Mouse (Mus musculus): ENCODE data around the gene Art3. TPM values are rescaled to one million over a fixed set of nuclear protein-coding genes. Genes with fewer than 3 reads are reported as not detected.

Art3 gene
- total RNA-seq, 2 experiments from 2014 or later: 4.8 TPM; not detected in 1

- ATAC-seq (replicated peaks; ENCODE audit: poor library complexity, severe bottlenecking): no peak
Observed at GRCm38 (mm10) chr5:92410486-92410885, 78.9 kb downstream of the Art3 start.

- no peak for ATAC-seq (replicated peaks; ENCODE audit: poor library complexity, severe bottlenecking)
Observed at GRCm38 (mm10) chr5:92411461-92412140, 80.0 kb downstream of the Art3 start.

- no peak for ATAC-seq (replicated peaks; ENCODE audit: poor library complexity, severe bottlenecking)
Observed at GRCm38 (mm10) chr5:92413271-92413981, 81.8 kb downstream of the Art3 start.

- no peak for ATAC-seq (replicated peaks; ENCODE audit: poor library complexity, severe bottlenecking)
Observed at GRCm38 (mm10) chr5:92413982-92414375, 82.4 kb downstream of the Art3 start.

GRCm38 (mm10) chr5:92424126-92424525 is 92.5 kb downstream of the Art3 start:
- no peak for ATAC-seq (replicated peaks; ENCODE audit: poor library complexity, severe bottlenecking)

GRCm38 (mm10) chr5:92430723-92431122 is 99.1 kb downstream of the Art3 start:
- no peak for ATAC-seq (replicated peaks; ENCODE audit: poor library complexity, severe bottlenecking)

- no peak for ATAC-seq (replicated peaks; ENCODE audit: poor library complexity, severe bottlenecking)
Observed at GRCm38 (mm10) chr5:92431611-92432010, 100.0 kb downstream of the Art3 start.

GRCm38 (mm10) chr5:92434070-92434469 is 102.4 kb downstream of the Art3 start:
- ATAC-seq (replicated peaks; ENCODE audit: poor library complexity, severe bottlenecking): no peak

DNA sequence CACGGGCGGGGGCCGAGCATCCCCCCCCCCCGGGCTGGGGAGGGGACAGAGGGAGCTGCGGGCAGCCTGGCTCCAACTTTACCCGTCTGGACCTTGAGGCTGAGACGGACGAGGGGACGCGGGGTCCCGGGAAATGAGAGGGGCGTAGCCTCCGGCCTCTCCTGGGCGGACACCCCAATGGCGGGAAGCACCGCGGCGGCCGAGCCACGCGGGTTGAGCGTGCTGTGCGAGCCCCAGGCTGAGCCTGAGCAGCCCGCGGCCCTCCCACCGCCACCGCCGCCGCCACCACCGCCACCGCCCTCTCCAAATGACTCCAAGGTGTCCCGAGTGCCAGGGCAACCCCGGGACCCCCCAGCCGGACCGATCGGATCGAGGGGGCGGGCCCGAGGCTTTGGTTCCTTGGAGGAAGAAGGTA is 103.0 kb downstream of the Art3 start:
- ATAC-seq (replicated peaks; ENCODE audit: poor library complexity, severe bottlenecking): peak; percentile 34

GRCm38 (mm10) chr5:92435025-92435584 is 103.5 kb downstream of the Art3 start, which contains the start of gene Nup54:
Gene Nup54 (minus strand): TSS chr5:92435219.
- peak; percentile 94 for ATAC-seq (replicated peaks; ENCODE audit: poor library complexity, severe bottlenecking)

DNA sequence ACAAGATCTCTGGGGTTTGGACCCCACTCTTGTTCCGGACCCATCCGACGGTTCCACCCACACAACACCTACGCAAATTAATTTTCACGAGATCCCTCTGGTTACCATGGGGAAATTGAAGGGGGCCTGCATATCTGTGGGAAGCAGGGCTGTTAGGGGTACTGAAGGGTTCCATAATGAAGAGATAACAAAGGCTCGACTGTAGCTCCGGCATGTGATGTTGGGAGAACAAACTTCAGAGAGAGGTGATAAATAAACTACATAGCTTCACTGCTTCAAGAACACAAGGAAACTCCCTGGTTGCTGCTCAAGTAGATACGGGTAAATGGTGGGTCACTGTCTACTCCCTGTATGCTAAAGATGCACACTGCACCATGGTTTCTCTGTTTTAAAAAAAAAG is 106.9 kb downstream of the Art3 start:
- no peak for ATAC-seq (replicated peaks; ENCODE audit: poor library complexity, severe bottlenecking)

GRCm38 (mm10) chr5:92441494-92441893 is 109.9 kb downstream of the Art3 start:
- peak; percentile 98 for ATAC-seq (replicated peaks; ENCODE audit: poor library complexity, severe bottlenecking)

DNA sequence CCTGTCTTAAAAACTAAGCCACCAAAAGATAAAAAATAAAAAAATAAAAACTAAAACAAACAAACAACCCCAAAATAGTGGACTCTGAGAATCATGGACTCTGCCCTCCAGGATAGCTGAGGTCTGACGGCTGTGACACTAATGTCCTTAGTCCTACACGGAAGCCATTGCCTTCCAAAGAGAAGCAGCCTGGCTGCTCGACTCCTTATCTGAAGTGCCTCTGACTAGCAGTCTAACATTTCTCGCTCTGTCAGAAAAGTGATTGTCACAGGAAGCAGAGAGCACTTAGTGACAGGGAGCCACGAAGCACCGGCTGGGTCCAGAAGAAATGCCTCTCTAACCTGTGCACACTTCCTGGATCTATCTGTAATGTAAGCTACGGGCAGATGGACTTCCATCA is 111.3 kb downstream of the Art3 start:
- no peak for ATAC-seq (replicated peaks; ENCODE audit: poor library complexity, severe bottlenecking)

- ATAC-seq (replicated peaks; ENCODE audit: poor library complexity, severe bottlenecking): no peak
Observed at GRCm38 (mm10) chr5:92445016-92445415, 113.4 kb downstream of the Art3 start.

DNA sequence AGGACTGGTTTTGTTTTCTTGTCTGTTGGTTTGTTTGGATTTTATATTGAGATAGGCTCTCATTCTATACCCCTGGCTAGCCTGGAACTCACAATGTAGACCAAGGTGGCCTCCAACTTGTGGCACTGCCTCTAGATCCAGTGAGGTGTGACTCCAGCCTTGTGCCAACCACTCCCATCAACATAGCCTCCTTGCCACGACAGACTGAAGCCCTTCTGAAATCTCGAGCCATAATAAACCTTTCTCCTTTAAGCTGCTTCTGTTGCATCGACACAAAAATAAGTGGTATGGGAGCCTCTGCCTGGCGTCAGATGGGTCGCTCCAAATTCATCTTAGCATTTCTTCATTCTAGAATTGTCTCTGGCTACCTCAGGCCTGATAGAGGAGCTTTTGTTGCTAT is 115.1 kb downstream of the Art3 start:
- no peak for ATAC-seq (replicated peaks; ENCODE audit: poor library complexity, severe bottlenecking)

DNA sequence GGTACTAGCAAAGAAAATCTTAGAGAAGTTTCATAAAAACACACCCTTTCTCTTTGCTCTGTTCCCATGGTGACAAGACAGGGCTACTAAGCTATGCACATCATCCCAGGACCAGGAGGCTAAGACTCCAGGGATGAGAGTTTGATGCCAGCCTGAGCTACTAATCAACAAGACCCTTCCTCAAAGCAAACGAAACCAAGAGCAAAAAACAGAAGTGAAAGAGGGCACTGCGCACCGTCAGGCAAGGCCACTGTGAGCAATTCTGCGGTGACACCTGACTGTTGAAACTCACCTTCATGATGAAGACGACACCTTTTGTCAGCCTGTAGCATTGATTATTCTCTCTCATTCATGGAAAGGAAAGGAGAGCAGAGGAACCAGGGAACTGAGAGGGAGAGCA is 121.2 kb downstream of the Art3 start:
- ATAC-seq (replicated peaks; ENCODE audit: poor library complexity, severe bottlenecking): 0 out of 2 replicates have a peak, but pooled peaks have one; percentile 22

- ATAC-seq (replicated peaks; ENCODE audit: poor library complexity, severe bottlenecking): no peak
Observed at GRCm38 (mm10) chr5:92457410-92457809, 125.8 kb downstream of the Art3 start.

DNA sequence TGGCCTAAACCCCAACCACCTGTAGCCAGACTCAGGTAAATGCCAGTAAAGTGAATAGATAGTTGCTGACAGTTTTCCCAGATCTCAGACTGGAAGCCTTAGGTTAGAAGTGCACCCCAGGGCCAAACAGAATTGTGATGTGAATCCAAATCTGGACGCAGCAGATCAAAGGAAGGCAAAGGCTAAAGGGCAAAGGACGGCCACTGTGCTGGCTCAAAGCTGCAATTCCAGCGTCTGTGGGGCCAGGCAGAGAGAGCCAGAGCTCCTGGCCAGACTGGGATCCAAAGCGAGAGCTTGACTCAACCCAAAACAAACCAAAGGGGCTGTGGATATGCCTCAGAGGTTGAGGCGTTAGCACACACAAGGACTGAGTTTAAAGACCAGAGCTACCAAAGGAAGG is 127.1 kb downstream of the Art3 start:
- no peak for ATAC-seq (replicated peaks; ENCODE audit: poor library complexity, severe bottlenecking)

GRCm38 (mm10) chr5:92461321-92461720 is 129.7 kb downstream of the Art3 start:
- peak; percentile 73 for ATAC-seq (replicated peaks; ENCODE audit: poor library complexity, severe bottlenecking)

Measured in granulocyte monocyte progenitor cell, adult 5-6 weeks (primary cell).